In genomic region chr1:106527537-106527936, GRCm38 (mm10) we compare ENCODE assay signal across 14 mouse cellular contexts.
"Had no signal": no experiment of that assay in that cellular context is flagged by ENCODE, and none has a peak within 500 bp of the region (broad histone marks: within the 10 kb centered on the region; RNA-seq: fewer than 3 reads in every experiment).

No protein-coding gene starts in this region.

- H3K4me1 ChIP-seq: limb, embryonic 10.5 days; limb, embryonic 12.5 days; liver, embryonic 13.5 days; liver, embryonic 15.5 days had no signal

- H3K9ac ChIP-seq: heart, embryonic 12.5 days; hindbrain, embryonic 14.5 days; limb, embryonic 12.5 days; liver, embryonic 13.5 days; liver, embryonic 15.5 days had no signal

- ATAC-seq: inflammation-experienced regulatory T-cells, adult 6 months; intestine, postnatal 0 days had no signal

- H3K36me3 ChIP-seq: heart, embryonic 12.5 days; limb, embryonic 10.5 days; limb, embryonic 12.5 days; liver, embryonic 13.5 days; liver, embryonic 15.5 days had no signal

- H3K4me3 ChIP-seq: gastrocnemius, adult 2 months; heart, adult 2 months; heart, embryonic 12.5 days; layer of hippocampus, adult 2 months; left cerebral cortex, adult 2 months; limb, embryonic 10.5 days; limb, embryonic 12.5 days; liver, embryonic 13.5 days; liver, embryonic 15.5 days had no signal

- H3K27ac ChIP-seq: gastrocnemius, adult 2 months; heart, adult 2 months; hindbrain, embryonic 14.5 days; layer of hippocampus, adult 2 months; left cerebral cortex, adult 2 months; limb, embryonic 10.5 days; limb, embryonic 12.5 days; liver, embryonic 13.5 days; liver, embryonic 15.5 days had no signal

- H3K4me2 ChIP-seq: heart, embryonic 12.5 days; hindbrain, embryonic 14.5 days; limb, embryonic 12.5 days; liver, embryonic 11.5 days; liver, embryonic 13.5 days; liver, embryonic 15.5 days had no signal

- H3K27me3 ChIP-seq: heart, embryonic 12.5 days; limb, embryonic 12.5 days; liver, embryonic 13.5 days; liver, embryonic 15.5 days had no signal

- DNase-seq: liver; liver, embryonic 13.5 days had no signal

- H3K9me3 ChIP-seq: heart, embryonic 12.5 days; limb, embryonic 10.5 days; limb, embryonic 12.5 days; liver, embryonic 13.5 days; liver, embryonic 15.5 days had no signal
